Mouse (Mus musculus): Measurements from ENCODE around the gene Hdac9.

DNA sequence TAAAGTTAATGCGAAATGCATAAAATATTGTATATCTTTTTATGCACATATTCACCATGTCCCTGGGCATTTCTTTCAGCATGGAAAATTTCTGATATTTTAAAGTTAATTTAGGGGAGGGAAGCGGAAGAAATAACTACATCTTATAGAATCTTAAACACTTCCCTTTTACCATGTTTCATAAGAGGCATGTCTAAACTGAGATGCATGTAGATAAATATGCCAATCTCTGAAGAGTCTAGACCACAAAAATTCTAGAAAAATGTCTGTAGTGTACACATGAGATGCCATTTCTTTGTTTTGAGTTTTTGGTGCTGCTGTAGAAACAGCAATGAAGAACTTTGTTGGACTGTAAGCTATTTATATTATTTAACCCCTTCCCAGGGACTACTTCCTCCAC is 192.6 kb downstream of the Hdac9 start:
- TF ChIP-seq GATA1 (IDR thresholded peaks at IDR 0.05; ENCODE audit: borderline replicate concordance, low read length) = no peak
- TF ChIP-seq FLI1 (IDR thresholded peaks at IDR 0.05; ENCODE audit: low read length) = no peak
